In genomic region chr2:73271459-73272161, GRCm38 (mm10) we compare ENCODE assay signal across 9 mouse cellular contexts. TPM values are rescaled to one million over a fixed set of nuclear protein-coding genes. Genes with fewer than 3 reads are reported as not detected.
DNase-seq lines count a peak whose midpoint lies in the region; ATAC-seq lines count a peak whose summit lies in the region.
"Had no signal": no experiment of that assay in that cellular context is flagged by ENCODE, and none has a peak within 500 bp of the region (broad histone marks: within the 10 kb centered on the region; RNA-seq: fewer than 3 reads in every experiment).

Gene Sp9, plus strand, starts transcription at chr2:73271925.

- peak within 1 kb of the TSS; percentile 70 for H3K4me2 ChIP-seq in kidney, embryonic 15.5 days

- H3K9ac ChIP-seq in kidney, embryonic 15.5 days, result no peak within 1 kb of the TSS

- WGBS in kidney, embryonic 15.5 days, result under 1% methylated on average over 48 of the region's 48 CpGs

- no peaks in the 10 kb centered on the region for H3K9me3 ChIP-seq in kidney, embryonic 15.5 days (replicated peaks)

- H3K27ac ChIP-seq in kidney, embryonic 15.5 days, result no peak within 1 kb of the TSS

- peak; percentile 29; the same call in 1 of the 2 replicates for ATAC-seq in common myeloid progenitor, adult 5-6 weeks (replicated peaks; ENCODE audit: low read depth, poor library complexity, severe bottlenecking)
- peak; percentile 75 for ATAC-seq in kidney, embryonic 15.5 days (replicated peaks; ENCODE audit: low FRiP score)

- peak; percentile 51 for DNase-seq in ovary, postnatal 36 days (ENCODE audit: low spot score)
- DNase-seq in ovary, postnatal 14 days (ENCODE audit: low spot score), result no peak
- peak; percentile 34 to 45 for DNase-seq in frontal cortex, postnatal 14 days (ENCODE audit: low spot score in 2 of 2)
- DNase-seq in mesoderm, embryonic 11.5 days (ENCODE audit: low read depth, low spot score), result peak; percentile 89
- peak; percentile 62 for DNase-seq in testis, postnatal 10 days (ENCODE audit: low spot score)
- no peak for DNase-seq in layer of hippocampus, adult 8-10 months (ENCODE audit: low spot score in 2 of 2)

- H3K27me3 ChIP-seq in kidney, embryonic 15.5 days, result peaks cover 89% of the 10 kb centered on the region

- H3K4me3 ChIP-seq in kidney, embryonic 15.5 days (replicated peaks), result peak within 1 kb of the TSS; percentile 40

- peaks cover 52% of the 10 kb centered on the region for H3K4me1 ChIP-seq in kidney, embryonic 15.5 days

- no peaks in the 10 kb centered on the region for H3K36me3 ChIP-seq in kidney, embryonic 15.5 days

RNA-seq across cellular contexts. Expression of gene Sp9, which starts in this region (rescaled TPM):
- 0.37 TPM in 1 of 2 replicates, not detected in the other for total RNA-seq in common myeloid progenitor, adult 5-6 weeks (2017)
- 0.06 TPM in 1 of 2 replicates, not detected in the other for polyA plus RNA-seq in kidney, embryonic 15.5 days (2015; fragmentation: Nextera tagmentation; extraction: Ambion mirVana)
- 1 to 10 TPM; 3.1 to 3.4 (median 3.1) TPM for total RNA-seq in layer of hippocampus, adult 8-10 months (2022)
- polyA plus RNA-seq: erythroblast, embryonic 14.5 days had no signal

Comparison
In these comparisons a context has a peak if more than half of its experiments do, and no peak if none do; other contexts are left out.
1. DNase-seq: peak in ovary, postnatal 36 days (single experiment), frontal cortex, postnatal 14 days (2 of 2), mesoderm, embryonic 11.5 days (single experiment) and testis, postnatal 10 days (single experiment); none in ovary, postnatal 14 days (single experiment) and layer of hippocampus, adult 8-10 months (0 of 2).
2. Peak in ATAC-seq in common myeloid progenitor, adult 5-6 weeks; RNA of the gene not detected or under 1 TPM.
3. Peak in ATAC-seq, H3K4me3 ChIP-seq and H3K4me2 ChIP-seq in kidney, embryonic 15.5 days; RNA of the gene not detected or under 1 TPM.